Mouse (Mus musculus): ENCODE results near the gene Vps35l.

Gene Vps35l

GRCm38 (mm10) chr7:118740532-118741338 is 709 bp downstream of the Vps35l start:
- peak; percentile 93 for DNase-seq

DNA sequence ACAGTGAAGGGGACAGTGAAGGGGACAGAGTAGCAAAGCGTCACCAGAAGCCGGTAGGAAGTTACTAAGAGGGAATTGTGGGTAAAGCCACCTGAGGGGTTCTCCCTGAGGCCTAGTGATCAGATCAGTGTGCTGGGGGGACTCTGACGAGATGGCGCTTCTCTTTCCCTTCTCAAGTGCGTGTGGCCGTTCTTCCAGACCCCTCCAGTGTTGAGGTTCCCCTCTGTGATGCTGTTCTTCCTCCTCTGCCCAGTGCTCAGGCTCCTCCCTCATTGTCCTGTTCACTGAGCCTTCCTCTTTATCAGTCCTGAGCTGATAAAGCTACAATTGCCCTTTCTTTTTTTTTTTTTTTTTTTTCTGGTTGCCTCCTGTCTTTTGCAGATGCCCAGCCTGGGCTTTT is 2.3 kb downstream of the Vps35l start:
- DNase-seq: no peak

- DNase-seq: no peak
Measured at GRCm38 (mm10) chr7:118744766-118745165, 4.7 kb downstream of the Vps35l start.

DNA sequence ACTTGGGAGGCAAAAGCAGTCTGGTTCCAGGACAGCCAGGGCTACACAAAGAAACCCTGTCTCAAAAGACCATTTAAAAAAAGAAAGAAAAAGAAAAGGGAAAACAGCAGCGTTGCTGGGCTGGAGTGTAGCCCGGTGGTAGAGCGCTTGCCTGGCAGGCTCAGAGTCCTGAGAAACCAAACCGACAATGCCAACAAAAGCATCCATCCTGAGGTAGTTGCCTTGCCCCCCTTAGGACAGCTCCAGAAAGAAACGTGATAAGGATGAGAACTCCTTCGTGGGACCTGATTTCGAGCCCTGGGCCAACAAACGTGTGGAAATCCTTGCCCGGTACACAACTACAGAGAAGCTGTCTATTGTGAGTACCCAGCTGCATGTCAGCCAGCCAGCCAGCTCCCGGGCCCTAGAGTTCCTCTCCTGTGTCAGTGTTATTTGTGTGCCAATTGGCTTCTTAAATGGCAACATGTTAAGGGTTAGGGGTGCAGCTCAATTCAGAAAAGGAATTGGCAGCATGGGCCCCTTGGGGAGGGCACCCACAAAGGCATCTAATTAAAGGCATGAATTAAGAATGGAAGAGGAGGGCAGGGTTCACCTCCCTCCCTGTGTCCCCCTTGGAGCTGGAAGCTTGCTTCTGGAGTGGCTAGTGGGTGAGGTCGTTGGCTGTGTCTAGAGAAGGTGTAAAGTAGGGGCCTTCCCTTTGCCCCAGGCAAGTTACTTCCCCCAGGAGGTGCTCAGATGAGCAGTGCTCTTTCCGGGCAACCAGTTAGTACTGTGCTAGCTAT is 8.1 kb downstream of the Vps35l start:
- DNase-seq: no peak

GRCm38 (mm10) chr7:118749706-118750105 is 9.7 kb downstream of the Vps35l start:
- DNase-seq: no peak

GRCm38 (mm10) chr7:118751625-118752024 is 11.6 kb downstream of the Vps35l start:
- DNase-seq: no peak

- no peak for DNase-seq
Measured at GRCm38 (mm10) chr7:118755756-118756155, 15.7 kb downstream of the Vps35l start.

- no peak for DNase-seq
Measured at GRCm38 (mm10) chr7:118756490-118757265, 16.7 kb downstream of the Vps35l start.

DNA sequence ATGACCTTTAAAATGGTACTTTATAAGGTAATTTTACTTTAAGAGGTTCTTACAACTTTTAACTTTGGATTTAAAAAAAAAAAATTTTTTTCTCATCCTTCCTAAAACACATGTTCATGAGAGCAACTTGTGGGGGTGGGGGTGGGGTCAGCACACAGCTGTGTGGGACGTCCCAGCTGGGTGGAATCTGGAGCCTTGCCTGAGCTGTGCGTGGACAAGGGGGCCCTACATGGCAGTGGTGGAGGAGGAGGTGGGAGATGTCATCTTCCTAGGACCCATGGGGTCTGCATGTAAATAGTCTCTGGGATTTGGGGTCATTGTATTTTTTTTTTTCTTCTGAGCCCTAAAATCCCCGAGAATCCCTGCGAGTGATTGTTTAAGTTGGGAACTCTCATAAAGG is 18.3 kb downstream of the Vps35l start:
- no peak for DNase-seq

DNA sequence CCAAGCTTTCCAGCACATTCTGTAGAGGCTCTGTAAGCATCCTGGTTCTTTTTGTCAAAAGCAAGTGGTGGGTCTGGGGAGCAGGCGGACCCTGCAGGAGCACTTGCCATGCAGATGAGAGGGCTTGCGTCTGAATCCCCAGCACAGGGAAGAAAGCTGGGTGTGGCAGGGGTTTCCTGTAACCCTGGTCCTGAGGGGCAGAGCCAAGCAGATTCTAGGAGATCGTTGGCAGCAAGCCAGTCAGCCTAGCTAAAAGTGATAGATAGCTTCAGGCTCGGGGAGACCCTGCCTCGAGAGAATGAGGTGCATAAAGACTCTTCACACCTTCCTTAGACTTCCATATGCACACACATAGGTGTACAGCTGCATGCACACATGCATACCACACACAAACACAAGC is 19.3 kb downstream of the Vps35l start:
- no peak for DNase-seq

- DNase-seq: no peak
Measured at GRCm38 (mm10) chr7:118763939-118764338, 23.9 kb downstream of the Vps35l start.

DNA sequence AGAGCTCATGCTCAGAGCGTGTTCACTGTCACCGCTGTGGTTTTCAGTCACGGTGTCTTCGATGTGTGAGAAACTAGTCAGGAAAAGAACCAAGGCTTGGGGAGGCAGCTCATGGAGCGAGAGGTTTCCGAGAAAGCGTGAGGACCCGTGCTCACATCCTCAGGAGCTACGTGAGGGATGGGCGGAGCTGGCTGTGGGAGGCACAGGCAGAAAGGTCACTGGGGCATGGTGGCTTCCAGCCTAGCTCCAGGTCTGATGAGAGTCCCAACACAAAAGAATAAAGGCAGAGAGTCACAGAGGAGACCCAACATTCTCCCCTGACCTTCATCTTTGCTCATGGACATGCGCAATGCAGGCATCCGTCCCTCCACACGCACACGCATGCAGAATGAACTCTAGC is 24.7 kb downstream of the Vps35l start:
- no peak for DNase-seq

DNA sequence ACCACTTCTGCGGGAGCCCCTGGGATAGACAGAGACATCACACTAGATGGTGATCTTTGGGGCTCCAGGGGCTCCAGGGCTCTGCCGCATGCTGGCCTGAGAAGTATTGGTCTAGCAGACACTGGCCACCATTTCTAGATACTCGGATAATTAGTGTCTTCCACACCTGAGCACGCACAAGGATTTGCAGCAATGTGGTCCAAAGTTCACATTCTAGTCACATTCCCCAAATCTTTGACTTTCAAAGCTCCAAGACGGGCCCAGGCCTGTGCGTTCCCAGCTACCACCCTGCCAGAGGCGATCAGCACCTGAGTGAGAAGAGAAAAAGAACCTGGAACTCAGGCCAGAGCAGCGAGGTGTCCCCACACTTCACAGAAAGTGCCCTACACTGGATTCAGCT is 25.6 kb downstream of the Vps35l start:
- DNase-seq: no peak

DNA sequence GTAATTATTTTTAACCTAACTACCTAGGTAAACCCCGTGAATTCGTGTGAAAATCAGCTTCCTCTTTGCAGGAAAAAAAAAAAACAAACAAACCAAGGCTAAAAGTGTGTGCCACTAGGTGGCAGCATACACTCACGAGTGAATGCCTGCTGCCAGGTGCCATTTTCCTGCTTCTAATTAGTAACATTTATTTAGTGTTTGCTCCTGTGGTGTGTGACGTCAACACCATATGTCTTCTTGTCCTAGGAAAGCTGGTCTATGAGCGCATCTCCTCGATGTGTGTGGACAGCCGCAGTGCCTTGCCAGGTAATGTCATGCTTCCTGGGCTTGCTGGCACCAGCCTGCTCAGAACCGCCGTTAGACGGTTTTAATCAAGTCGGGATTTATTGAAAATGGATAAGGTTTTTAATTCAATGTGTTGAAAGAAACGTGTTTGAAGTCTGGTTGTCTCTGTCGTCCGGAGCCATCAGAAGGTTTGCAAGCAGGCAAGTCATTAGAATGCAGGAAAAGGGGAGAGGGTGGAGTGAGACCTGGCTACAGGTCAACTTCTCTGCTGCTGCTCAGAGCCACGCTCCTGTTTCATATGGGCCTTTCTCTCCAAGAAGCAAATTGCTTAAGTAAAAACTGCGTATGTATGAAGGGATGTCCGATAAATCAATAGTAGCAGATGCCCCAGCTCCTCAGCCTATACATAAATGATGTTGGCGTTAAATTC is 26.2 kb downstream of the Vps35l start:
- DNase-seq: peak; percentile 88

GRCm38 (mm10) chr7:118766834-118767224 is 26.8 kb downstream of the Vps35l start:
- DNase-seq: no peak

GRCm38 (mm10) chr7:118769208-118769607 is 29.2 kb downstream of the Vps35l start:
- no peak for DNase-seq

DNA sequence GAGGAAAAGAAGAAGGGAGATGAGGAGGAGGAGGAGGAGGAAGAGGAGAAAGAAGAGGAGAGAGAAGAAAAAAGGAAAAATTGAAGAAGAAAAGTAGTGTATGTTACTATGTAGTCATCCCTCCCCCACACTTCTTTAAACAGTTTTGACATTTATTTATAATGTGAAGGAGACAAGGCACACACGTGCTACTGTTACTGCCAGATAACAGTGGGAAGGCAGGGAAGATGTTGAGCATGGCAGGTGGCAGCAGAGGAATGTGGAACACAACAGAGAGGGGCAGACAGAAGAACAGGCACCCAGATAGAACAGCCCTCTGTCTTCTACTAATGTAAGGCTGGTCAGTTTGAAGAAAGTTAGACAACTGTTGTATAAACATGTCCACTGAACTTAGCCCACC is 29.6 kb downstream of the Vps35l start:
- DNase-seq: no peak

DNA sequence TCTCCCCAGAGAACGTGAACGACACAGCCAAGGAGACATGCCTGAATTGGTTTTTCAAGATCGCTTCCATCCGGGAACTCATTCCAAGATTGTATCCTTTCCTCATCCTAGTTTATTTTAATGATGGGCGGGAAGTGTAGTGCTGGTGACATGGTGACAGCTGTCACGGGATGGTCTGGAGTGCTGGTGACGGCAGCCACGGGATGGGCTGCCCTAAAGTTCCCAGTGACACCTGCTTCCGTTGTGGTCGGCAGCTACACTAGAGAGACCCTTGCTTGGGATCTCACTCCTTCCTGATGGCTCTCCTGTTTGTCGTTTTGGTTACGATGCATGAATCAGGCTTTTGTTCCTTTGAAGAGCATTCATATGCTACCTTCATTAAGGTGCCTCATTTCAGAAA is 33.0 kb downstream of the Vps35l start:
- no peak for DNase-seq

- no peak for DNase-seq
Measured at GRCm38 (mm10) chr7:118775991-118776390, 36.0 kb downstream of the Vps35l start.

GRCm38 (mm10) chr7:118776491-118776890 is 36.5 kb downstream of the Vps35l start:
- DNase-seq: no peak

DNA sequence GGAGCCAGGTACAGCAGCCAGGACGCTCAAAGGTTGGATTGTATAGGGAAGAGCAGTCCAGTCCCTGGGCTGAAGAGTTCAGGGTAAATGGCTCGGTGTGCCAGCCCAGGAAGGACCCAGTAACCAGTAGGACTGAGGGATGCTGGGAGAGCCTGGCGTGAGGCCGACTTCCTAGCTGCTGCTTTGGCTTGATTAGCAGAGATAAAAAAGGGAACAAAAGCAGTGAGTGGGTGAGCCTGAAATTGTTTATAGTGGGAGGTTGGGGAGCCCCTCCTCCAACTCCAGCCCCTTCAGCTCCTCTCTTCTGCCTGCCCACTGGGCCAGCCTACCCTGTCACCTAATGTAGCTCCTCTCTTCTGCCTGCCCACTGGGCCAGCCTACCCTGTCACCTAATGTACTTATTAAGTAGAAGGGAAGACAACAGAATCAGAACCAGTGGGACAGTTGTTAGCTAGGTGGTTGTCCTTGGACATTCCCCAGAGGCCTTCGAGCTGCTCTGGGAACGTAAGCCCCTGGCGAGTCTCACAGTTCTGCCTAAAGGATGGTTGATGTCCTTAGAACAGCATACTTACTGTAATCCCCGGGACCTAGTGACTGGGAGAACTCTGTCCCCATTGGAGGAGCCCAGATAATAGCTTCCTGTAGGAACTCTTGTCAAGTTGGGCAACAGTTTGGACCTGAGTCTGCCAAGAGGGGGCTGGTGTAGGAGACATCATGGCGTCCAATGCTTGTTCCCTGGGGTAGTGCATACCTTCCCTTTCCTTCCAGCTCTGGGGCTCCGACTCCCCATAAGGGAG is 37.8 kb downstream of the Vps35l start:
- DNase-seq: peak; percentile 50

GRCm38 (mm10) chr7:118778561-118778960 is 38.5 kb downstream of the Vps35l start:
- DNase-seq: peak; percentile 79
